Mouse (Mus musculus) bone marrow macrophage, adult 2 months (primary cell): ENCODE data around the gene H2-M3. TPM values are rescaled to one million over a fixed set of nuclear protein-coding genes. Genes with fewer than 3 reads are reported as not detected.
"Not testable (repeated sequence)": the region's sequence is repeated elsewhere in the genome, so short reads cannot be mapped to it uniquely, and the experiment has no call there.

Experiments
- H3K27ac ChIP-seq: 2 replicates; pipeline ENCODE4 v1.5.1; 2012; ENCODE audit warnings: low read depth, low read length; ENCODE audit not compliant: insufficient read depth
- H3K4me1 ChIP-seq: 2 replicates; pipeline ENCODE4 v1.6.1; 2012; ENCODE audit warnings: low read length; ENCODE audit not compliant: control insufficient read depth, insufficient read depth
- H3K4me3 ChIP-seq: 2 replicates; pipeline ENCODE4 v1.5.1; 2012; ENCODE audit warnings: mild to moderate bottlenecking, low read length, moderate library complexity; ENCODE audit not compliant: insufficient read depth
- CTCF ChIP-seq: IDR thresholded peaks from 2 replicates; pipeline ENCODE4 v1.5.1; 2012; ENCODE audit warnings: low read depth, mild to moderate bottlenecking, low read length, moderate library complexity
- POLR2A ChIP-seq: IDR thresholded peaks from 2 replicates; pipeline ENCODE4 v1.6.1; 2012; ENCODE audit warnings: mild to moderate bottlenecking, low read depth, low read length, borderline replicate concordance
- polyA plus RNA-seq: library from polyadenylated mRNA; stranded (reverse); fragments of >200 nt; gene quantifications from 2 replicates; pipeline ENCODE4 v1.2.4, GENCODE M21; 2012; ENCODE audit not compliant: missing spikeins, insufficient read depth, insufficient read length

H2-M3 gene
- 48.3 and 53.5 TPM in 2 replicates for polyA plus RNA-seq

DNA sequence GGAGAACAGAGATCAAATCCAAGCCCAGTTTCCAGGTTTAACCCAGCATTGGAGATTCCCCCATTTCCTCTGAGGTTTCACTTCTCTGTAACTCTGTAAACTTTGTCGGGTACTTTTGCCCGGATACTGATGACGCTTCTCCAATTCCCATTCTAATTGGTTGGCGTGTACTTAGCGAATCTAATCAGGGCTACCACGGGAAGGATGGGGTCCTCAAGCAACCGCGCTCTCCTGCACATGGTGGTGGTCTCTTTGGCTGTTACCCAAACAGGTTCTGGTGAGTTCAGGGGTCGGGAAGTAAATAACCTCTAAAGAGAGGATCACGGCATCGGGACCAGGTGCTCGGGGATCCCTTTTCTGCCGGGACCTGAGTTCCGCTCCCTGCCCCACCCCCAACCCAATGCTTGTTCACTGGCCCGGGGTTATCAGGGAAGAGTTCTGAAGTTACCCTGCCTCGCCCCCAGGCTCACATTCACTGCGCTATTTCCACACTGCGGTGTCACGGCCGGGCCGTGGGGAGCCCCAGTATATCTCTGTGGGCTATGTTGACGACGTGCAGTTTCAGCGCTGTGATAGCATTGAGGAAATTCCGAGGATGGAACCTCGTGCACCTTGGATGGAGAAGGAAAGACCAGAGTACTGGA lies at the start of gene H2-M3:
Gene H2-M3, plus strand, starts transcription at position 163 of the 644 bp plus-strand sequence.
- TF ChIP-seq CTCF, result no peak
- TF ChIP-seq POLR2A, result no peak
- Histone ChIP-seq H3K4me1 (peaks cover 10% of the 10 kb centered on the region), H3K4me3 (peak within 1 kb of the TSS; percentile 69), H3K27ac (peak within 1 kb of the TSS; percentile 49)

GRCm38 (mm10) chr17:37221879-37222278 lies 48.1 kb upstream of the H2-M3 start:
- Histone ChIP-seq H3K4me1 (no peaks in the 10 kb centered on the region), H3K27ac (no peak overlapping the region), H3K4me3 (no peak overlapping the region)
- TF ChIP-seq CTCF, result no peak
- TF ChIP-seq POLR2A, result no peak

DNA sequence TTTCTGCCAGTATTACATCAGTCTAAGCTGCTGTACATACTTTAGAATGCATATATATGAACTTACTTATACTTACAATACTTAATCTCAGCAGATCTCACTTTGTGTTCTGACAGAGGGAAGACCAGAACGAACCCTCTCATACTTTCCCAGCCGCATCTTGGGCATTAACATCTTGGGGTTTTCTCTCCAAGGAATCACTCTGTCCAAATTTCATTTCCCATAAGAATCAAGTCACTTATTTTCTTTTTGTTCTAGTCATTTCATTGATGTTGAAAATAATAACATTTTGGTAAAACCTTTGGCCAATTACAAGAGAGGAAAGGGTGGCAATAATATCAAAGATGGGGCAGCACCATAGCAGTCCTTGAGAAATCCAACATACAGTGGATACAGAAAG lies 32.8 kb upstream of the H2-M3 start, which contains the start of gene Olfr97:
Gene Olfr97, minus strand, starts transcription at position 101 of the 400 bp plus-strand sequence.
- H3K4me3 ChIP-seq, H3K4me1 ChIP-seq, H3K27ac ChIP-seq: not testable (repeated sequence)

DNA sequence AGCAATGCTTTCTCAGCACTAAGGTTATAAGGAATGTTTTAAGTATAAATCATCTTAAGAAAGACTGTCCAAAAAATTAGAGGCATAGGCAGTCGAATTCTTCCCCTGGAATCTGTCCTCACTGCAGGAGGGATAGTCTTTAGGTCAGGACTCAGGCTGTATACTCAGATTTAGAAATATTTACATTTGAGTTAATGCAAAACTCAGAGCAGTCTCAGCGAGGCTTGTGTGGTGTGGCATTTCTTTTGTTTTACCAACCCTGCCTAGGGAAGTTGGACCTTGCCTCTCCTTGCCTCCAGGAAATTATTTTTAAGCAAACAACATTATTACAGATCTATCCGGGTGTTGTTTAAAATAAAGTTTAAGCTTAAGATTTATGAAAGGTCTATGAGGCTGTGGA lies 27.8 kb upstream of the H2-M3 start:
- no peak overlapping the region for H3K27ac ChIP-seq
- no peak overlapping the region for H3K4me3 ChIP-seq
- no peaks in the 10 kb centered on the region for H3K4me1 ChIP-seq
- TF ChIP-seq POLR2A (no peak), CTCF (no peak)

DNA sequence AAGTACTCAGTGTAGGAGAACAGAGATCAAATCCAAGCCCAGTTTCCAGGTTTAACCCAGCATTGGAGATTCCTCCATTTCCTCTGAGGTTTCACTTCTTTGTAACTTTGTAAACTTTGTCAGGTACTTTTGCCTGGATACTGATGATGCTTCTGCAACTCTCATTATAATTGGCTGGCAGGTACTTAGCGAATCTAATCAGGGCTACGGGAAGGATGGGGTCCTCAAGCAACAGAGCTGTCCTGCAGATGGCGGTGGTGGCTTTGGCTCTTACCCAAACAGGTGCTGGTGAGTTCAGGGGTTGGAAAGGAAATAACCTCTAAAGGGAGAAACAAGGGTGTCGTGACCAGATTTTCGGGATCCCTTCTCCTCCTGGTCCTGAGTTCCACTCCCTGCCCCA lies 23.3 kb upstream of the H2-M3 start:
- Histone ChIP-seq H3K4me3 (peak overlapping the region; percentile 38; the same call in 1 of the 2 replicates), H3K27ac (no peak overlapping the region), H3K4me1 (no peaks in the 10 kb centered on the region)
- TF ChIP-seq CTCF (no peak), POLR2A (no peak)

DNA sequence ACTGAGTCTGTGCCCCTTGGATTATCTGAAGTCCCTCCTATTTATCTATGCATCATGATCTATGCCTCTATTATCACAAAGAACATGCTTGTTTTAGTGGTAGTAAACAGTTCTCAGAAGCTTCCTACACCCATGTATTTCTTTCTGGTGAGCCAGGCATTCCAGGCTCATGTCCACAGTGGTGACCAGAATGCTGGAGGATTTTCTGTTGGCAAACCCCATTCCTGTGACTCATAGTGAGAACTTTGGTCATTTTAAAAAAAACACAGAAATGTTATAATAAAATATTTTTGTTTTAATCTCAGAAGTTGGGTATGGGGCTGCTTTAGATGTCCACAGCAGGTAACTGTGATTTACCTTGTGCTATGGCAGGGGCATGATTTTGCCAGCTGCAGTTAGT lies 20.6 kb upstream of the H2-M3 start:
- no peak for TF ChIP-seq POLR2A
- no peak for TF ChIP-seq CTCF
- no peak overlapping the region for H3K4me3 ChIP-seq
- no peak overlapping the region for H3K27ac ChIP-seq
- H3K4me1 ChIP-seq, result no peaks in the 10 kb centered on the region

- no peak for TF ChIP-seq CTCF
- TF ChIP-seq POLR2A, result no peak
- Histone ChIP-seq H3K27ac (no peak overlapping the region), H3K4me3 (no peak overlapping the region), H3K4me1 (no peaks in the 10 kb centered on the region)
These were observed 19.5 kb upstream of the H2-M3 start for GRCm38 (mm10) chr17:37250544-37250943.

GRCm38 (mm10) chr17:37263626-37264025 lies 6.4 kb upstream of the H2-M3 start, which contains the start of gene Olfr98:
Olfr98 (minus strand) TSS chr17:37263749.
- H3K4me1 ChIP-seq, result no peaks in the 10 kb centered on the region
- H3K4me3 ChIP-seq, result no peak within 1 kb of the TSS
- no peak within 1 kb of the TSS for H3K27ac ChIP-seq
- TF ChIP-seq POLR2A, result no peak
- no peak for TF ChIP-seq CTCF

- peak overlapping the region; percentile 49 for H3K27ac ChIP-seq
- TF ChIP-seq POLR2A (no peak), CTCF (no peak)
- peaks cover 14% of the 10 kb centered on the region for H3K4me1 ChIP-seq
- peak overlapping the region; percentile 69 for H3K4me3 ChIP-seq
These were observed 677 bp downstream of the H2-M3 start for GRCm38 (mm10) chr17:37270702-37271092.

DNA sequence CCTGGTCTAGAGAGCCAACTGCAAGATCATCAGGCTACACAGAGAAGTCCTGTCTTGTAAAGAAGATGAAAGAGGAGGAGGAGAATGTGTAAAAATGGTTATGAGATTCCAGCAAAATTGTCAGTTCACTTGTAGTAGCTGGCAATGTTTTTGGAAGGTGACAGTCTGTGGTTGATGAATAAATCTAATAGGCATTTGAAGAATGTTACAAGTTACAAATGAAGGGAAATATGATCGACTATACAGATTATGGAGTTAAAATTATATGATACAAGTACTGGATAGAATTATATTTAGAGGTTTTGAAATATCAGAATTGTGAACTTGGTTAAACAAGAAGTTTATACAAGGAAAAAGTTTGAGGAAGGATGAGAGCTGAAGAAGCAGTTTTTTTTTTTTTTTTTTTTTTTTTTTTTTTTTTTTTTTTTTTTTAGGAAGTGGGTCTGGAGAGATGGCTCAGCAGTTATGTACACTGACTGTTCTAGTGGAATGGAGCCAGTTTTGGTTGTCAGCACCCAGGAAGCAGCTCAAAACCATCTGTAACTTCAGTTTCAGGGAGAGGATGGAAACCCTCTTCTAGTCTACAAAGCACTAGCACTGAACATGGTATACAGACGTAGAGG lies 5.7 kb downstream of the H2-M3 start:
- Histone ChIP-seq H3K27ac (peak overlapping the region; percentile 52), H3K4me1 (peaks cover 17% of the 10 kb centered on the region), H3K4me3 (no peak overlapping the region)
- no peak for TF ChIP-seq CTCF
- no peak for TF ChIP-seq POLR2A
